Mouse (Mus musculus) E14TG2a.4 (cell line): ENCODE measurements around the gene Tmem270.

Source experiments
- CTCF ChIP-seq: conservative IDR thresholded peaks from 2 replicates; pipeline ENCODE4 v1.5.1; 2014; ENCODE audit warnings: low read length
- POU5F1 ChIP-seq: IDR thresholded peaks from 2 replicates; pipeline ENCODE4 v1.6.1; 2014; ENCODE audit warnings: low read length, borderline replicate concordance

DNA sequence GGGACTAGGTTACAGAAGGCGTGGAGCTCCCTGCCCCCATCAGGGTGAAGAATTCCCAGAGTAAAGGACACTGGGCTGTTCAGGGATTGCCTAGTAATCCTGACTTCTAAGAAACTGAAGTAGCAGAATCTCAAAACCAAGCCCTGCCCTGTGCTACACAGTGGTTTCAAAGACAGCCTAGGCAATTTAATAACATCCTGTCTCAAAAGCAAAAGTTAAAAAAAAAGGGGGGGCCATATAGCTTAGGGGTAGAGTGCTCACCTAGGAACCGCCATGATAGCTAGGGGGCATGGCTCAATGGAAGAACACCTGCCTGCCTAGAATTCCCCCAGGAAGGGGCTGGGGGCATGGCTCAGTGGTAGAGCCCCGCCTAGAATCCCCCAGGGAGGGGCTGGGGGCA, 32.5 kb upstream of the Tmem270 start:
- TF ChIP-seq CTCF (no peak), POU5F1 (no peak)
